Mouse (Mus musculus): ENCODE data around the gene Apip. TPM values are rescaled to one million over a fixed set of nuclear protein-coding genes. Genes with fewer than 3 reads are reported as not detected.

The Apip gene
- polyA plus RNA-seq, 1 experiment, result 35.4 TPM

GRCm38 (mm10) chr2:103066683-103067551 is 6.6 kb upstream of the Apip start:
- Histone ChIP-seq H3K4me1 (ENCODE audit: control insufficient read depth, insufficient read depth, low read length) (no peaks in the 10 kb centered on the region), H3K4me3 (replicated peaks; ENCODE audit: control insufficient read depth, low read depth, low read length) (no peak overlapping the region), H3K27ac (ENCODE audit: control insufficient read depth, insufficient read depth, low read depth, low read length, poor library complexity) (no peak overlapping the region)
- 85% methylated on average over 8 of the region's 8 CpGs for WGBS
- no peak for TF ChIP-seq CTCF (IDR thresholded peaks at IDR 0.05; ENCODE audit: control insufficient read depth, insufficient read depth, low read length)
- TF ChIP-seq POLR2A (IDR thresholded peaks at IDR 0.05; ENCODE audit: borderline replicate concordance, control insufficient read depth, low read depth, low read length), result no peak

GRCm38 (mm10) chr2:103067552-103068207 is 5.8 kb upstream of the Apip start:
- no peak for TF ChIP-seq CTCF (IDR thresholded peaks at IDR 0.05; ENCODE audit: control insufficient read depth, insufficient read depth, low read length)
- no peak for TF ChIP-seq POLR2A (IDR thresholded peaks at IDR 0.05; ENCODE audit: borderline replicate concordance, control insufficient read depth, low read depth, low read length)

GRCm38 (mm10) chr2:103068602-103069001 is 4.9 kb upstream of the Apip start:
- Histone ChIP-seq H3K27ac (ENCODE audit: control insufficient read depth, insufficient read depth, low read depth, low read length, poor library complexity) (no peak overlapping the region), H3K4me3 (replicated peaks; ENCODE audit: control insufficient read depth, low read depth, low read length) (no peak overlapping the region), H3K4me1 (ENCODE audit: control insufficient read depth, insufficient read depth, low read length) (no peaks in the 10 kb centered on the region)
- WGBS, result 82% methylated on average over 1 of the region's 1 CpGs
- TF ChIP-seq POLR2A (IDR thresholded peaks at IDR 0.05; ENCODE audit: borderline replicate concordance, control insufficient read depth, low read depth, low read length) (no peak), CTCF (IDR thresholded peaks at IDR 0.05; ENCODE audit: control insufficient read depth, insufficient read depth, low read length) (no peak)

More at GRCm38 (mm10) chr2:103067552-103068207, 5.8 kb upstream of the Apip start:
- Histone ChIP-seq H3K4me1 (ENCODE audit: control insufficient read depth, insufficient read depth, low read length) (no peaks in the 10 kb centered on the region), H3K27ac (ENCODE audit: control insufficient read depth, insufficient read depth, low read depth, low read length, poor library complexity) (no peak overlapping the region), H3K4me3 (replicated peaks; ENCODE audit: control insufficient read depth, low read depth, low read length) (no peak overlapping the region)
- WGBS, result 77% methylated on average over 2 of the region's 2 CpGs

- WGBS, result 71% methylated on average over 5 of the region's 5 CpGs
- no peaks in the 10 kb centered on the region for H3K4me1 ChIP-seq (ENCODE audit: control insufficient read depth, insufficient read depth, low read length)
- TF ChIP-seq POLR2A (IDR thresholded peaks at IDR 0.05; ENCODE audit: borderline replicate concordance, control insufficient read depth, low read depth, low read length) (no peak), CTCF (IDR thresholded peaks at IDR 0.05; ENCODE audit: control insufficient read depth, insufficient read depth, low read length) (no peak)
- H3K4me3 ChIP-seq (replicated peaks; ENCODE audit: control insufficient read depth, low read depth, low read length), result no peak overlapping the region
- H3K27ac ChIP-seq (ENCODE audit: control insufficient read depth, insufficient read depth, low read depth, low read length, poor library complexity), result no peak overlapping the region
Measured at GRCm38 (mm10) chr2:103069752-103070405, 3.6 kb upstream of the Apip start.

GRCm38 (mm10) chr2:103070586-103070985 is 2.9 kb upstream of the Apip start:
- WGBS, result 57% methylated on average over 3 of the region's 3 CpGs
- no peak for TF ChIP-seq POLR2A (IDR thresholded peaks at IDR 0.05; ENCODE audit: borderline replicate concordance, control insufficient read depth, low read depth, low read length)
- TF ChIP-seq CTCF (IDR thresholded peaks at IDR 0.05; ENCODE audit: control insufficient read depth, insufficient read depth, low read length), result no peak
- H3K4me1 ChIP-seq (ENCODE audit: control insufficient read depth, insufficient read depth, low read length), result no peaks in the 10 kb centered on the region
- no peak overlapping the region for H3K4me3 ChIP-seq (replicated peaks; ENCODE audit: control insufficient read depth, low read depth, low read length)
- no peak overlapping the region for H3K27ac ChIP-seq (ENCODE audit: control insufficient read depth, insufficient read depth, low read depth, low read length, poor library complexity)

- TF ChIP-seq POLR2A (IDR thresholded peaks at IDR 0.05; ENCODE audit: borderline replicate concordance, control insufficient read depth, low read depth, low read length), result no peak
- no peak for TF ChIP-seq CTCF (IDR thresholded peaks at IDR 0.05; ENCODE audit: control insufficient read depth, insufficient read depth, low read length)
- no peaks in the 10 kb centered on the region for H3K4me1 ChIP-seq (ENCODE audit: control insufficient read depth, insufficient read depth, low read length)
- no peak overlapping the region for H3K27ac ChIP-seq (ENCODE audit: control insufficient read depth, insufficient read depth, low read depth, low read length, poor library complexity)
- 74% methylated on average over 6 of the region's 6 CpGs for WGBS
- no peak overlapping the region for H3K4me3 ChIP-seq (replicated peaks; ENCODE audit: control insufficient read depth, low read depth, low read length)
Measured at GRCm38 (mm10) chr2:103081117-103081516, 7.6 kb downstream of the Apip start.

GRCm38 (mm10) chr2:103081706-103082105 is 8.2 kb downstream of the Apip start:
- Histone ChIP-seq H3K27ac (ENCODE audit: control insufficient read depth, insufficient read depth, low read depth, low read length, poor library complexity) (no peak overlapping the region), H3K4me1 (ENCODE audit: control insufficient read depth, insufficient read depth, low read length) (no peaks in the 10 kb centered on the region), H3K4me3 (replicated peaks; ENCODE audit: control insufficient read depth, low read depth, low read length) (no peak overlapping the region)
- TF ChIP-seq POLR2A (IDR thresholded peaks at IDR 0.05; ENCODE audit: borderline replicate concordance, control insufficient read depth, low read depth, low read length) (no peak), CTCF (IDR thresholded peaks at IDR 0.05; ENCODE audit: control insufficient read depth, insufficient read depth, low read length) (no peak)
- 69% methylated on average over 5 of the region's 5 CpGs for WGBS

GRCm38 (mm10) chr2:103082853-103083252 is 9.4 kb downstream of the Apip start:
- no peak for TF ChIP-seq CTCF (IDR thresholded peaks at IDR 0.05; ENCODE audit: control insufficient read depth, insufficient read depth, low read length)
- no peak for TF ChIP-seq POLR2A (IDR thresholded peaks at IDR 0.05; ENCODE audit: borderline replicate concordance, control insufficient read depth, low read depth, low read length)
- H3K27ac ChIP-seq (ENCODE audit: control insufficient read depth, insufficient read depth, low read depth, low read length, poor library complexity), result no peak overlapping the region
- WGBS, result 85% methylated on average over 7 of the region's 7 CpGs
- H3K4me3 ChIP-seq (replicated peaks; ENCODE audit: control insufficient read depth, low read depth, low read length), result no peak overlapping the region
- H3K4me1 ChIP-seq (ENCODE audit: control insufficient read depth, insufficient read depth, low read length), result no peaks in the 10 kb centered on the region
